10 mouse cellular contexts compared by ENCODE assay signal in the genomic region with DNA sequence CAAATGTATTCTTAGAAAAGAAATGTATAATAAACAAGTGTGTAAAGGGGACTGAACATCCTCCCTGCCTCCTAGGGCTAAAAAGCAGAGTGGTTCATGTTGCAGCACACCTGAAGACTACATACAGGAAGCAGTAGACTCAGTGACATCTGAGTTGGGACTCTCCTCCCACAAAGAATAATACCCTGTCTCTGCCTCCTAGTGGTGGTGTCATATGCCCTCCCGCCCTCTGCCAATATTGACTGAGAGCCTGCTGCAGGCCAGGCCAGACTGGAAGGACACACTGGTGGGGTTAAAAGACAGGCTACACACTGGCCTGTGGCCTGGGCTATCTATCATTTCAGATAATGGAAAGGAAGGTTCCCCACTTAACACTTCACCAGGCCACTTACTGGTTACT. TPM values are rescaled to one million over a fixed set of nuclear protein-coding genes. Genes with fewer than 3 reads are reported as not detected.
DNase-seq lines count a peak whose midpoint lies in the region; ATAC-seq and TF ChIP-seq lines count a peak whose summit lies in the region.
"Had no signal": no experiment of that assay in that cellular context is flagged by ENCODE, and none has a peak within 500 bp of the region (broad histone marks: within the 10 kb centered on the region; RNA-seq: fewer than 3 reads in every experiment).

No protein-coding gene starts in this region.

- no peaks in the 10 kb centered on the region for H3K9me3 ChIP-seq in heart, embryonic 16.5 days (replicated peaks; ENCODE audit: control insufficient read depth, low read length)
- no peaks in the 10 kb centered on the region for H3K9me3 ChIP-seq in liver, embryonic 15.5 days (replicated peaks)

- no peak overlapping the region; the same call in 1 of the 2 replicates for H3K9ac ChIP-seq in heart, embryonic 16.5 days (ENCODE audit: low read length)
- 0 out of 2 replicates have a peak overlapping the region, but pooled peaks have one; percentile 4 for H3K9ac ChIP-seq in liver, embryonic 15.5 days

- peak overlapping the region; percentile 46; the same call in 1 of the 2 replicates for H3K4me2 ChIP-seq in heart, embryonic 16.5 days (ENCODE audit: low read depth, low read length)
- H3K4me2 ChIP-seq in liver, embryonic 15.5 days: peak overlapping the region; percentile 5; the same call in 1 of the 2 replicates

- H3K4me3 ChIP-seq in heart, embryonic 16.5 days (ENCODE audit: low read length): no peak overlapping the region
- 0 out of 2 replicates have a peak overlapping the region, but pooled peaks have one; percentile 96 for H3K4me3 ChIP-seq in liver, embryonic 15.5 days (replicated peaks)
- no peak overlapping the region for H3K4me3 ChIP-seq in gastrocnemius, adult 2 months
- no peak overlapping the region for H3K4me3 ChIP-seq in cerebellum, adult 2 months (replicated peaks; ENCODE audit: insufficient read depth, low read depth, low read length)

- H3K27me3 ChIP-seq in heart, embryonic 16.5 days (ENCODE audit: control insufficient read depth, insufficient read depth, low read length): no peaks in the 10 kb centered on the region
- H3K27me3 ChIP-seq in liver, embryonic 15.5 days: no peaks in the 10 kb centered on the region
- H3K27me3 ChIP-seq in cerebellum, adult 2 months (ENCODE audit: control insufficient read depth, insufficient read depth, low read length): no peaks in the 10 kb centered on the region; the same call in 1 of the 2 replicates

- no peak for TF ChIP-seq POLR2A in cerebellum, adult 2 months (IDR thresholded peaks at IDR 0.05; ENCODE audit: borderline replicate concordance, insufficient read depth, low read length)

- intact Hi-C loops in heart, postnatal 14 days (cut with DNase I): no loop called here
- intact Hi-C loops in gastrocnemius, adult 2 months (cut with DNase I): no loop called here

- DNase-seq in heart, postnatal 14 days: no peak
- peak; percentile 30 for DNase-seq in thymus, postnatal 14 days
- DNase-seq in thymus, postnatal 4 days: no peak
- DNase-seq in gastrocnemius, adult 2 months: no peak
- no peak for DNase-seq in urinary bladder, postnatal 36 days (ENCODE audit: low spot score in 2 of 2)
- no peak for DNase-seq in cerebellum, adult 2 months
- DNase-seq: lung, adult 18-20 months had no signal

- TF ChIP-seq CTCF in gastrocnemius, adult 2 months (IDR thresholded peaks at IDR 0.05): no peak
- no peak for TF ChIP-seq CTCF in cerebellum, adult 2 months (IDR thresholded peaks at IDR 0.05; ENCODE audit: borderline replicate concordance, insufficient read depth, low read depth, low read length)

- H3K27ac ChIP-seq in heart, embryonic 16.5 days (ENCODE audit: low read length): peak overlapping the region; percentile 94
- H3K27ac ChIP-seq in liver, embryonic 15.5 days (replicated peaks): peak overlapping the region; percentile 53
- H3K27ac ChIP-seq in gastrocnemius, adult 2 months: no peak overlapping the region
- no peak overlapping the region for H3K27ac ChIP-seq in cerebellum, adult 2 months (ENCODE audit: insufficient read depth, low read length)

- H3K36me3 ChIP-seq in heart, embryonic 16.5 days (ENCODE audit: control insufficient read depth, insufficient read depth): peaks cover 5% of the 10 kb centered on the region
- H3K36me3 ChIP-seq in liver, embryonic 15.5 days (replicated peaks): peaks cover 100% of the 10 kb centered on the region

- 68% methylated on average over 1 of the region's 1 CpGs for WGBS in heart, embryonic 16.5 days
- 59% methylated on average over 1 of the region's 1 CpGs for WGBS in liver, embryonic 15.5 days (ENCODE audit: insufficient replicate concordance)
- 90% methylated on average over 1 of the region's 1 CpGs for WGBS in cerebellum, adult 2 months

- peaks cover 97% of the 10 kb centered on the region for H3K4me1 ChIP-seq in heart, embryonic 16.5 days (ENCODE audit: control insufficient read depth, insufficient read depth, low read length)
- peaks cover 99% of the 10 kb centered on the region for H3K4me1 ChIP-seq in liver, embryonic 15.5 days (replicated peaks)
- no peaks in the 10 kb centered on the region for H3K4me1 ChIP-seq in cerebellum, adult 2 months (ENCODE audit: control insufficient read depth, insufficient read depth, low read length)

- ATAC-seq in heart, embryonic 16.5 days (replicated peaks; ENCODE audit: extremely low read depth, insufficient read depth, low FRiP score): no peak
- ATAC-seq in liver, embryonic 15.5 days (ENCODE audit: insufficient read depth): peak; percentile 35
- ATAC-seq: midbrain, embryonic 16.5 days had no signal

RNA-seq across cellular contexts. Expression of a gene that starts 7.8 kb away (rescaled TPM):
- polyA plus RNA-seq in heart, embryonic 16.5 days (2015; fragmentation: Nextera tagmentation; extraction: Ambion mirVana): 129 and 136 TPM in 2 replicates
- 1 to 10 TPM; 6.2 to 8.5 TPM for total RNA-seq in heart, postnatal 14 days (2021)
- 293 and 326 TPM in 2 replicates for polyA plus RNA-seq in liver, embryonic 15.5 days (2015; fragmentation: Nextera tagmentation; extraction: Ambion mirVana)
- total RNA-seq in gastrocnemius, adult 2 months (2021): 1 to 10 TPM; 5.1 to 6.3 TPM
- polyA plus RNA-seq in cerebellum, adult 2 months (2012; rRNA removed): 121 and 125 TPM in 2 replicates

RNA-seq across cellular contexts. Expression of a gene that starts 57.7 kb away (rescaled TPM):
- polyA plus RNA-seq in heart, embryonic 16.5 days (2015; fragmentation: Nextera tagmentation; extraction: Ambion mirVana): 7.7 and 10.8 TPM in 2 replicates
- total RNA-seq in heart, postnatal 14 days (2021): 10 to 100 TPM; 18.7 to 20.2 TPM
- 2.2 and 2.5 TPM in 2 replicates for polyA plus RNA-seq in liver, embryonic 15.5 days (2015; fragmentation: Nextera tagmentation; extraction: Ambion mirVana)
- 10 to 100 TPM; 16.8 to 26.4 TPM for total RNA-seq in gastrocnemius, adult 2 months (2021)
- 6.4 and 10.0 TPM in 2 replicates for polyA plus RNA-seq in cerebellum, adult 2 months (2012; rRNA removed)

Comparison
In these comparisons a context has a peak if more than half of its experiments do, and no peak if none do; other contexts are left out.
1. H3K27ac ChIP-seq: peak in heart, embryonic 16.5 days (single experiment) and liver, embryonic 15.5 days (single experiment); none in gastrocnemius, adult 2 months (single experiment) and cerebellum, adult 2 months (single experiment).